Mouse (Mus musculus): ENCODE results near the gene Adamtsl4.

GRCm38 (mm10) chr3:95706273-95706672 lies 18.6 kb upstream of the Adamtsl4 start:
- TF ChIP-seq POLR2A (IDR thresholded peaks at IDR 0.05; ENCODE audit: low read depth, low read length), result no peak
- TF ChIP-seq CTCF (conservative IDR thresholded peaks at IDR 0.05; ENCODE audit: insufficient read depth, insufficient read length, low read depth, low read length), result no peak
